Mouse (Mus musculus) telencephalon, adult 2 months (tissue): ENCODE measurements around the gene Zfhx3.

Experiments
- DNase-seq: peaks from one replicate; pipeline ENCODE4 v3.0.0-alpha.2; 2011; ENCODE audit warnings: low read depth, low spot score

Gene Zfhx3

DNA sequence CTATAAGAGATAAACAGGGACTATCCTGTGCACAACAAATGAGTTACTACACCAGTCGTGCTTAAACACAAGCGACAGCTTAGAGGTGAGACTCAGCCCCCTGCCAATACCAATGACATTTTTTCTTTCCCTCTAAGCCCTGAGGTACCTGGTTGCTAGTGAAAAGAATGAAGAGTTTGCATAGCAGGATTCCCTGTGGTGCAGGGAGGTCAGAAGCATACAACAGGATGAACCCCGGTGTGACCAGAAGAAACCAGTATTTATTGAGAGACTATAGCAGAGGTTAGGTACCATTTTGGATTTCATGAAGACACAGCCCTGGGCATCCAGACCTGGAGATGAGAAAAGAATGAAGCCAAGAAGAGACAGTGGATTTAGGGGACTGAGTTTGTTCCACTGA lies 498.0 kb downstream of the Zfhx3 start:
- no peak for DNase-seq

DNA sequence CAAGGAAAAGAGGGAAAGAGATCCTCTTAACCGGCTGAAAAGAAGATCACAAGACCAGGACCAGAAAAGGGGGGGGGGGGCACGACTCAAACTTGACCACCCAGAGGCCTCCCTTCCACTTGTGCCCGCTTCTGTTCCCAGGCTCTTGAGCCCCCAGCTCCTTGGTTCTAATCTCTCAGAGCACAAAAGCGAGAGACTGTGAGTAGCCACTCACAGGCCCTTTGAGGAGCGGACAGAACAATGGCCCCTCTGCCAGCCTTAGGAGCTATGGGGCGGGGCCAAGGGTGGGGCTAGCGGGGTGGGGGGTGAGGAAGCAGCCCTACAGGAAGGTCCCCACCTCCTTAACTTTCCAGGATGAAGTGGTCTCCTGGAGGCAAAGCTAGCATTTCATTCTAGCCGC lies 508.4 kb downstream of the Zfhx3 start:
- DNase-seq: no peak

DNA sequence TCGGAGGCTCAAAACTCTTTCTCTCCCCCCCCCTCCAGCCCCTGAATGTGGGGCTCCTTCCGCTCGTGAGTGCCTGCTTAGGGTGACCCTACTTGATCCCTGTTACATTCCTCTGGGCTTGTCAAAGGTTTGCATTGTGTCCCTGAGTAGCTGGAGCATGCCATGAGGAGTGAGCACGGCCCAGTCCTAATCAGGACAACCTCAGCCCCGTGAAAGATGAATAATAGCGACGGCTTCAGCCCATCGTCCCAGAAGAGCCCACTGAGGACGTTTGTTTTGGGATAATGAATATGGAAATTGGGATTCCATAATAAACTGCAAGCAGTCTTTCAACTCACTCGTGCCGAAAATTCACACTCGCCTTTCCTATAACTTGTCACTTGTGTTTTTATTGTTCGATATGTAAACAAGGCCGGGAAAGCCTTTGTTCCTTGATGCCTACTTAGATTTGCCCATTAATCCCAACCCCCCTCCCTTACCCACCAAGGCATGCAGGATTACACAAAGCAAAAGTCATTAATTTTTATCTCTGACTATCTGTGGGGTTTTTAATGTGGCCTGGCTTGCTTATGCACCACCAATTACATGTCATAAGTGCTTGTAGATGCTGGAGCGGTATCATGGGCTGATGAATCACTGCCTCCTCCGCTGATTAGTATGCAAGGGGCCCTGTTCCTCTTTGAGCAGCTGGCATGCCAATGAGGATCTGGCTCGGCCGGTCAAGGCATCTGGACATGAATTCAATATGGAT lies 512.3 kb downstream of the Zfhx3 start:
- no peak for DNase-seq

DNA sequence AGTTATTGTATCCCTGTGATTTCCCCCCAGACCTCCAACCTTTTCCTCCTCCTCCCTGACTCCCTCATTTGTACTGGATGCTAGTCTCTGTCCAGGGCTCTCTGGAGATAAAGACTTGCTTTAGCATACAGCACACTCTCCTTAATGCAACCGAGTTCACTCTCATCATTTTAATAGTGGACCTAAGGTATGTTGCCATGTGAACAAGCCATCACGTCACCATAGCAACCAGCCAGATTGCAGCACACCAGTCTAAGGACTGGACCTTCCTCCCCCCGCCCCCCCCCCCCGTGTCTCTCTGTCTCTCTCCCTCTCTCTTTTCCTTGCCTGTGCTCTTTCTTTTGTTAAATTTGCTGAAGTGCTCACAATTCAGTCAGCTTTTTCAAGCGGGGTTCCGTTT lies 524.2 kb downstream of the Zfhx3 start:
- DNase-seq: no peak

DNA sequence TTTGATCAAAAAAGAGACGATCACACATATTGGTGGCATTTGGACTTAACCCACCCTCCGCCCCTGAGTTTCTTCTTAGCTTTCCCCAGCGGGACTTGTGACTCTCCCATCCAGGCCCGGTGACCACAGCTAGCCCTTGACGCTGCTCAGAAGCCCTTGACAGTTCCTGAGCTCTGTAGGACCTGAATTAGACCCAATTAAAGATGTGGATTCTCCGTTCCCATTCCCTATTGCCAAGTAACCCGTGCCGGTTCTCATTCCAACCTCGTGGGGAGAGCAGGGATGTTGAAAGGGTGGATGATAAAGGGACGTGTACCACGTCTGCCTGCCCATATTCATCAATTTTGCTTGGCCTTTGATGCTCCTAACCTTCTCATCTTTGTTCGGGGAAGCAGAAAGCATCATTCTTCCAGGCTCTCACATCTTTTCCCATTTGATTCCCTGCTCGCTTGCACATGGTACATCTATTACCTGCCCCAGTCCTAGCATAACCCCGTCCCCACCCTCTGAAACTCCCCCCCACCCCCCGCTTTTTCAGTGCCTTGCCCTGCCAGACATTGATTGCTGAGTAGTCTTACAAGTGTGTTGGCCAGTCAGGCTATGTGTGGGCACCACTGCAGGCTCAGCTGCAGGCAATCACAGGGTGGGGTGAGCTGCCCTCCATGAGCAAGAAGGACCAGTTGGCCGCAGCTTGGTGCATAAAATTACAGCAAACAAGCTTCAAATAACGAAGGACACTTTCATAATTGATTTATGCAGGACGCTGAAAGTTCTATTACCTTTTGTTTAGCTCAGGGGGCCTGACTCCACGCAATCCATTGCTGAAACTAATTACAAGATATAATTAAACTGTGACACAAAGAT lies 525.0 kb downstream of the Zfhx3 start:
- no peak for DNase-seq

DNA sequence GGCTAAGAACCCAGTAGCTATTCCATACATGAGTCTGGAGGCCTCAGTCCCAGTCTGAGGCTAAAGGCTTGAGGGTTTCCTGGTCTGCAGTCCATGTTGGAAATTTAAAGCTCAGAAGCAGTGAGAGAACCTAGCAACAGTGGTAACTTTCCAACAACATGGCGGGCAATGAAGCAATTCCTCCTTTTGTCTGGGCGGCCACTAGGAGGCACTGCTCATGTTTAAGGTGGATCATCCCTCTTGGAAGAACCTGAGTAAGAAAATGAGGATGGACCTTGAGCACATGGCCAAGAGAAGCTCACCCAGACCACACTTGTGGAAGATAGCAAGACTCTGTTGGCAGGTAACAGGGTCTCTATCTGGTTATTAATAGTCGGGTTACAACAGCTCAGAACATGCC lies 527.8 kb downstream of the Zfhx3 start:
- DNase-seq: no peak

DNA sequence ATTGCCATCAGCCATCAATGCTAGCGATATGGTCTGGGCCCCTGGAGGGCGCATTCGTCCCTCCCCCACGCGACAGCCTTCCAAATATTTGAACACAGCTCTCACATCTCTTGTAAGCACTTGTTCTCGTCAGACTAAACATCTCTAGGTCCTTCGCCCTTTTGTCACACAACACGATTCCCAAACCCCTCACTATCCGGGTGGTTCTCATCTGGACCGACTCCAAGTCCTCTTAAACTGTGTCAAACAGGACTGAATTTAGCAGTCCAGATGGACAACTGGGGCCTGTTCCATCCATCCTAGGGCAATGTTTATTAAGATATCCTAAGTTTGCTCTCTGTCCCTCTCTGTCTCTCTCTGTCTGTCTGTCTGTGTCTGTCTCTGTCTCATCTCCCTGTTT lies 532.1 kb downstream of the Zfhx3 start:
- no peak for DNase-seq

DNA sequence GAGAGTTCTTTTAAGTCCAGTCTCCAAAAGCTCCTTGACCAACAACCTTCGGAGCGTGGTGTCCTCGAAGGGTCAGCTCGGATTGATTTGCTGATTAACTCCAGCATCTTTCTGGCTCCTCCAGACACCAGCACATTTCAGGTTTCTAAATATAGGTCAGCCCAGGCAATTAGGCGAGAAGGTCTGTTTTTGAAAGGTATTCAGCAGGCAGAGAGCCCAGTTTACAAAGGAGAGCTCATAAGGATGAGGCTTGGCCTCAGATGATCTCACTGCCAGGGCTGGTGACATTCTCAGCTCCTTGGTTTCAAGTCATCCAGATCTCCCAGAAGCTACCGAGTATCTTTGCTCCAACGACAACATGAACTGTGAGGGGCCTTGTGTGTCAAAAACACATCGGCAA lies 535.7 kb downstream of the Zfhx3 start:
- DNase-seq: no peak

DNA sequence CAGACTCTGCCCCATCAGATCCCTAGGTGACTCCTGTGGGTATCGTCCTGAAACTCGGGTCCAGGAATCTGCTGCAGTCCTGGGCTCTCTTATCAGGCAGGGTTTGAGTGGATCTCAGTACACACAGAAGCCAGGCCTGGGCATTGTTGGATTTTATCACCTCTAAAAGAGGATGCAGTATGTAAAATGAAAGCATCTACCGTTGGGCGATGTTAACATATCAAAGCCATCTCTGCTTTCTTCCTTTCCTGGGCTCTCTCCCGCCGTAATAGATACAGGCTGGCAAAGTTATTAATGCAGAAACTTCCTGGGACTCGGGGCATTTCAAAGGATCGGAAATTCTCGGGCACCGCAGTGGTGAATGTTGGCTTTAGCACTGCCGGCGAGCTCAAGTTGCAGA lies 537.7 kb downstream of the Zfhx3 start:
- no peak for DNase-seq

DNA sequence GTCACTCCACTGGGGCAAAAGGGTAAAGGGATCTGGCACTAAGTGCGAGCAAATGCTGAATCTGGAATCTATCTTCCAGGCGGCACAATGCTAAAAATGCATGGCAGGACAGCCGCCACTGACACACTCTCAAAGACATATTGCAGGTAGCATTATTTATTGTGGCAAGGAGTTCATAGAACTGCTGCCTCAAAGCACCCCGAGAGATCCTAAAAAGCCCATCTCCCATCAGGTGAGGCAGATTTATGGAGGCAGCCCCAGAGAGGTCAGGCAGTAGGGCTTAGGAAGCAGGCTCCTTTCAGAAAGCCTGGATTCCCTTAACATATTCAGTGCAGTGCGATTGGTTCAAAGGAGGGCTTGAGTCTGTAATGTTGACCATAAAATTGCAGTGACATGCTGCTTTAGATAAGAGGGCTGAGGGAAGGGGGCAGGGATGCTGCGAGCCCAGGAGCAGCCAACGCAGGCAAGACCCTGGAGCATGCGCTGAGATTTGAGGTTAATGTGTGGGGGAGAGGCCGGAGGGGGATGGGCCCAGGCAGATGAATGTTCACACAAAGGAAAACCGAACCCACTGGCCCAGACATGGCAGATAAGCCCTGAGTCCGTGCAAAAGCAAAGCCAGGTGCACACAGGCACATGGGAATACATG lies 538.8 kb downstream of the Zfhx3 start:
- no peak for DNase-seq

DNA sequence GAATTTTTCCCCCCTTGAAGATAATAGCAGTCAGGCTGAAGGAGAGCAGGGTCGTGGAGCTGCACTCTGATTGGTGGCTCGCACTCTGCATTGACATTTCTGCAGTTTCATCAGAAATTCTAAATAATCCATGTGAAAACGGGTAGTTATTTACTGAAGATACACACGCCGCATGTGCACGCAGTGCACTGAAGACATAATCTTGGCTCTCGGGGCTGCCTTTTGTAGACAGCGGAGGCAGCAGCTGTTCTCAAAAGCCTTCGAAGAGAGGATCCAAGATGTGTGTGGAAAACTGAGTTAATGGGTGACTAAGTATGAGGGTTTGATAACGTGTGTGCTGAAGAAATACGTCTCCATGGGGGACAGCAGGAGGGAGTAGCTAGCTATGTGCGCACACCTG lies 553.7 kb downstream of the Zfhx3 start:
- DNase-seq: no peak

DNA sequence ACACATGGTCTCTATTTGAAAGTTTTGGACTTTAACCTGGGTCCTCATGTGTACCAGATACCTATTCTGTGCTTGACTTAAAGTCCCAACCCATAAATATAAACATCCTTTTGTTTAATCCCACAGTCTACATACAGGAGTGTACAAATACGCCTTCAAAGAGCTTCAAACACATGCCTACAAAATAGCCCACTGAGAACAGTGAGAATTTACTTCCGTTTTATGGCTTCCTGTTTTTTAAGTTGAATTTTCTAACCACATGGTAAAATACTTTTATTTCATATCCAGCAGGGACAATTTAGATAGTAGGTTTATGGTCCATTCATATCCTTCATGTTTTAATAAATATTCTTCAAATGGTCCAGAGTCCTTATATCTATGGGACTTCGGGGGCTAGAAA lies 564.3 kb downstream of the Zfhx3 start:
- no peak for DNase-seq

DNA sequence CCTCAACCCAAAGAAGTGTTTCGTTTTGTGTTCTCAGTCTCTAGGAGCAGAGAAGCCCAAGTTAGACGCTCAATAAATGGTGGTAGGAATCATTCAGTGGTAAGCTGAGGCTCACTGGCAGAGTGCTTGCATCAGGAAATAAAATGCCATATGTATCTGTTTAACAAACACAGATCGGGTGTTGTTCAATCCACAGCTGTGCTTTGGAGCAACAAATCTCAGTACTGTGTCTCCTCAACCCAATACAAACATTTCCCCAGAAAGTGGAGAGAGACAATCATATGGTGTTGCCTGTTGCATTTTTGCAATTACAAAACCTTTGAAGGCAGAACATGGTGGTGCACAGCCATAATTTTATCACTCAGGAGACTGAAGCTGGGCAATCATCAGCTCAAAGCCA lies 565.3 kb downstream of the Zfhx3 start:
- no peak for DNase-seq

DNA sequence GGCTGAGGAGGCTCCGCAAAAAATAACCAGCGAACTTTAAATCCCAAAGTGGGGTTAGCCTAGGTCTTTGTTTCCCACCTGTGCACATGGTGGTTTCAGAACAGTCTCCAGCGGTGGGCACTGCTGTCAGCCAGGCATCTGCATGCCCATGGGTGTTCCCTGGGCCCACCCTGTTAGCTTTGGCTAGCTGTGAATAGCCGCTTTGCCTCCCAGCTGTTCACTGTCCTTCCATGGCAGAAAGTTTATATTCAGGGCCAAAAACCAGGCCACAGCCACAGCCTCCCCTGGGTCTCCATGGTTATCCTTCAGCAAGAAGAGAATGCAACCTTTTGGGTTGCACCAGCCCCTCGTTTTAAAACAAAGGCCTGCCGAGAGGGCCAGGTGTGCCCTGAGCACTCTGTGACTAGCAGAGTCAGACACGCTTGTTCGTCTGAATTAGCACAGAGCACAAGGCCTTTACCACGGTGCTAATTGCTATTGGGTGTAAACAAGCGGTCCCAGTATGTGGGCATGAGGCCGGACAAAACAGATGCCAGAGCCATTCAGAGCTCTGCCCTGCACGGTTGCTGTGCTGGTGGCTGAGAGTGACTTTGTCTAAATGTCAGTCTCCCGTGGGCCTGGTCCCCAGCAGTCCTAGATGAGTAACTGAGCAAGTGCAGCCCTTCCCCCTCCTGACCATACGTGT lies 568.3 kb downstream of the Zfhx3 start:
- DNase-seq: no peak

DNA sequence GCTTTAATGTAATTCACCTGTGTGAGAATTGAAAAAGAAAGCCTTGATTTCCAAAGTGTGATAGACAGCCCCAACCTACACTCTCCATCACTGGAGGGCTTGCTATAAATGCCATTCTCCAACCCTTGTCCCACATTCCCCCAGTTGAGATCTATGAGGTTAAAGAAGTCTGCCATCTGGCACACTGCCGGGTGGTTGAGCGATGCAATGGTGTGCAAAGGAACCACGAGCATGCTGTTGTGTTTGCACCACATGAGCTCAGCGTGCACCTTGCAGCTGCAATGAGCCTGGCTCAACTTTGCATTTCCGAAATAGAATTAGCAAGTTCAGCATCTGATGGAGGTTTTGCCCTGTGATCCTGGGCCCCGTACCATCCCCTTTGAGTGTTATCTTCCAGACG lies 575.7 kb downstream of the Zfhx3 start:
- no peak for DNase-seq

DNA sequence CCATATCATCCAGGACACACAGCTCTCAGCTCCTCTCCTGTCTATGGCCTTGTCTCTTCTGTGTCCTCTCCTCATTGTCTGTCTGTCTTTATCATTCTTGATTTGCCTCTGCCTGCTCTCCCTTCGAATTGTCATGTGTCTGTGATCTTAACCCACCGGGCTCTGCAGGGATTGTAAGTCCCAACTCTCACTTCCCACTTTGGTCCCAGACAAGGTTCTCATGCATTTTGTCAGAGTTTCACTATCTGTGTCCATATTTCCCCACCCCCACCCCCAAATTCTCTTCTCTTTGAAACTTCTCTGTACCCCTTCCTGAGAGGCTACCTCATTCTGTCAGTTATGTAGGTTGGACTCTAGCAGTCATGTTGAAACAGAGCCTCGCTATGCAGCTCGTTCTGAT lies 579.6 kb downstream of the Zfhx3 start:
- no peak for DNase-seq

DNA sequence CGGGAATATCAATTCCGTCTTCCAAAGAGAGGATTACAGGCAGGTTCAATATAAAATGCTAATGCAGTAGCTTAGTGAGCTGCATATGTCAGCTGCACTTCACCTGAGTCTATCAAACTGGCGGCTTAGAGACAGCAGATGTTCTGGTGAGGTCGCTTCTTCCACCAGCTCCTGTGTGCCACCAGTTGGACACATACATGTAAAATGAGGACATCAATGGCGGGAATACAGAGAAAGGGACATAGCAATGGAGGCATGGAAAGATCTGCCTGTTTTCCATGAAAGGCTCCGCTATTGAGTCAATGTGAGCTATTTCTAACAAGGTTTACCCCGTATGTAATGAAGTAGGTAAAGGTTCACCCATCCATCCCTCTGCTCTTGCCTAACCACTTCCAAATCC lies 587.0 kb downstream of the Zfhx3 start:
- DNase-seq: no peak

DNA sequence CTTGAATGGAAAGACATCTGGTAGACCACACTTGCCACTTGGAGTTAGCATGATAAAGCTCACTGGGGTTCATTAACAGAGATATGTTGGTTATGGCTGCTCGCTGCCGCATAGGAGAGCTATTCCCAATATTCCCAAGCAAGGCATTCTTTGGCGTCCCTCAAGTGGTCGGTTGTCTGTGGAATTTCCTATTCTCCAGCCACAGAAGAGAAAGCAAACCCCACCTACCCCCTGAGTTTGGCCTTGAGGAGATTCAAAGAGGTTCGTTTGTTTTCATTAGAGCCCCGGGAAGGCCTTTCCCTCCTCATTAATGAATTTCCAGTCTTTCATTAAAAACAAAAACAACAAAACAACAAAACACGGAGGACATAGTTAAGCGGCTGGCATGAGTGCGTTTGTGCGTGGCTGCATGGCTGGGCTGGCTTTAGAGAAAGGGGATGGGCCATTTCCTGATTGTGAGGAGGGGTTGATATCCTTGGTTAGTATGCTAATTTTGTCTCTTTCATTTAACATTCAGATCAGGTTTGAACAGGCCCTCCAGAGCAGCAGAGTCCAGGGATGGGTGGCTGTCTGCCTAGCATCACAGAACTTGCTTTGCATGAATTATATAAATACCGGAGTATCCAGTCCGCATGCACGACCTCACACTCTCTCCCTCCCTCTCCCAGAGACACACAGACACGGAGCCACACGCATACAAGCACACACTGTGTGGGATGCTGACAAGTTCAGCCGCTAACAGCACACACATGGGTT lies 592.9 kb downstream of the Zfhx3 start:
- DNase-seq: no peak

DNA sequence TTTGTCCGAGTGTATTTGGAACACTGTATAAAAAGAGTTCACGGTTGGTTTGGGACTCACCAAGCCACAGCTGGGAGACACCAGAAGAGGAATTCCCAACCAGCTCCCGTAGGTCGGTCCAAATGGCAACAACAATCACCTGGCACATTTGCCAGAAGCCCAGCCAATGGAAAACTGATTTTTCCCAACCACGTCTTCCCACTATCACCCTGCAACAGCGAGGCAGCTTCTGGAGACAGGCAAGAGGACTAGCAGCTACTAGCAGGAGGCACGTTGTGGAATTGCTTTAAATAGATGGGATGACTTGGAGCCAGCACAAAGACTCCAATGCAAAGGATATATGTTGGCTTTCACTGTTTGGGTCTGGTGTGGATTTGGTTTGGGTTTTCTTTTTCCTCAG lies 593.7 kb downstream of the Zfhx3 start:
- peak; percentile 42 for DNase-seq

DNA sequence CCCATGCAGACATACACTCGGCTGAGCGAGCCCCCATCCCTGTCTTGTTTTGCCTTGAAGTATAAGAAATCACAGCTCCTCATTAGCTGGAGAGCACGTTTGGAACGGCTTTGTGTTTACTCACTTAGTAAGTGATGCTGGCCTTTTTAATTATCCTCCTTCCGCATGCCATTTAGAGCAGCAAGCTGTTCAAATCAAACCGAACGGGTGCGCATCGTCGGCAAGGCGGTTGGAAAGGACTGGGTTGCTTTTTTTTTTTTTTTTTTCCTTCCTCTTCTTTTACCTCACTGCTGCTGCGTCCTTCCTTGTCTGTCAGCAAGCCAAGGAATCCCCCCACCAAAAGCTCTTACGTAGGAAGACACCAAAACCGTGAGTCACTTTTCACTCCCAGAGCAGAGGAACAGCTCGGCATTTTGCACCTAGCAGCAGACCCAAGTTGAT lies 594.5 kb downstream of the Zfhx3 start:
- DNase-seq: peak; percentile 42
